Comparison of ENCODE assay signal across 9 mouse cellular contexts in the genomic region with DNA sequence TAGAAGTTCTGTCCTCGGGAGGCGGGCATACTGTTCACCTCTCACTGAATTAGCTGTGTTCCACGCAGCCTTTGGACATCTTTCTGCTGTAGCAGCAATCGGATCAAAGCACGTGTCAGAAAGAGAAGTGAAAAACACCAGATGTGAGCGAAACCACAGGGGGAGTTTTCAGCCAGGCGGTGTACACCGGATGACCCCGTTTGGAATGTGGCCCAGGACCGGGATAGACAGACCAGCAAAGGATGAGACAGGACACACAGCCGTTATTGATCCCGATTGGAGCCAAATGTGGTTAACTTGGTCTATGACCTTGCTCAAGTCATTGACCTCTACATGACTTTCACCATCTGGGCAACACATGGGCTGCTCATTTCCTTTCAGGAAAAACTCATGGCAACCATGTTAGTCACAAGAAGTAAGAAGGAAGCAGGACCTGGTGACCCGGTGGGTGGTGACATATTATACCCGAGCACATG. TPM values are rescaled to one million over a fixed set of nuclear protein-coding genes. Genes with fewer than 3 reads are reported as not detected.
DNase-seq lines count a peak whose midpoint lies in the region; ATAC-seq and TF ChIP-seq lines count a peak whose summit lies in the region.
"Had no signal": no experiment of that assay in that cellular context is flagged by ENCODE, and none has a peak within 500 bp of the region (broad histone marks: within the 10 kb centered on the region; RNA-seq: fewer than 3 reads in every experiment).

No protein-coding gene starts in this region.

- no peak overlapping the region for H3K4me2 ChIP-seq in limb, embryonic 11.5 days (ENCODE audit: low read depth, severe bottlenecking)
- H3K4me2 ChIP-seq in forebrain, postnatal 0 days (ENCODE audit: low read depth), result no peak overlapping the region
- H3K4me2 ChIP-seq: limb, embryonic 15.5 days had no signal

- no peaks in the 10 kb centered on the region for H3K9me3 ChIP-seq in limb, embryonic 11.5 days (ENCODE audit: control insufficient read depth, low read length)
- no peaks in the 10 kb centered on the region for H3K9me3 ChIP-seq in forebrain, postnatal 0 days (ENCODE audit: low read length)
- H3K9me3 ChIP-seq: limb, embryonic 15.5 days had no signal

- TF ChIP-seq CTCF in liver, adult 2 months (IDR thresholded peaks at IDR 0.05; ENCODE audit: low read depth, low read length), result no peak
- TF ChIP-seq CTCF in forebrain, postnatal 0 days (IDR thresholded peaks at IDR 0.05; ENCODE audit: low read depth), result no peak

- H3K4me1 ChIP-seq in liver, adult 2 months (ENCODE audit: control insufficient read depth, insufficient read depth, low read length), result peaks cover 4% of the 10 kb centered on the region; the same call in 1 of the 2 replicates
- peaks cover 18% of the 10 kb centered on the region for H3K4me1 ChIP-seq in limb, embryonic 11.5 days (ENCODE audit: control insufficient read depth, insufficient read depth, low read length)
- H3K4me1 ChIP-seq in forebrain, postnatal 0 days (ENCODE audit: insufficient read depth), result no peaks in the 10 kb centered on the region

- H3K36me3 ChIP-seq in liver, adult 2 months (ENCODE audit: control insufficient read depth, insufficient read depth, low read length), result no peaks in the 10 kb centered on the region
- H3K36me3 ChIP-seq in limb, embryonic 11.5 days (ENCODE audit: control insufficient read depth, insufficient read depth, low read length), result no peaks in the 10 kb centered on the region
- no peaks in the 10 kb centered on the region for H3K36me3 ChIP-seq in forebrain, postnatal 0 days (ENCODE audit: insufficient read depth)
- H3K36me3 ChIP-seq: limb, embryonic 15.5 days had no signal

- WGBS in liver, adult 2 months, result 11% methylated on average over 14 of the region's 14 CpGs
- WGBS in limb, embryonic 11.5 days, result 12% methylated on average over 14 of the region's 14 CpGs
- whole genome bisulfite sequencing in forebrain, postnatal 0 days, result 84% methylated on average over 14 of the region's 14 CpGs

- peak; percentile 96 for DNase-seq in liver, adult 2 months (ENCODE audit: extremely low read depth, low read depth, low spot score)
- no peak for DNase-seq in liver
- peak; percentile 35 for DNase-seq in brain, adult 2 months (ENCODE audit: low read depth, low spot score)
- DNase-seq in gastrocnemius, postnatal 36 days, result peak; percentile 24 to 41
- DNase-seq in limb, embryonic 11.5 days (ENCODE audit: low spot score), result peak; percentile 79
- DNase-seq in spleen, postnatal 36 days (ENCODE audit: low spot score in 2 of 2), result peak; percentile 73 to 74
- DNase-seq in forebrain, postnatal 0 days, result no peak
- no peak for DNase-seq in retina, embryonic 14.5 days (ENCODE audit: low spot score)

- ATAC-seq in limb, embryonic 11.5 days (ENCODE audit: insufficient number of reproducible peaks, low FRiP score, low TSS enrichment, low read depth), result peak; percentile 56; the same call in 1 of the 2 replicates
- no peak for ATAC-seq in forebrain, postnatal 0 days

- intact Hi-C loops in gastrocnemius, postnatal 36 days (cut with DNase I), result loop anchor here (5.0 kb wide), 1 partner anchor 37 kb away; no protein-coding TSS in a partner anchor

- TF ChIP-seq POLR2A in liver, adult 2 months (IDR thresholded peaks at IDR 0.05; ENCODE audit: extremely low read depth, insufficient read depth, low read length), result no peak

- H3K9ac ChIP-seq in liver, adult 2 months (ENCODE audit: low read depth, low read length), result no peak overlapping the region
- H3K9ac ChIP-seq in limb, embryonic 11.5 days (ENCODE audit: low read length), result no peak overlapping the region
- H3K9ac ChIP-seq in forebrain, postnatal 0 days, result no peak overlapping the region
- H3K9ac ChIP-seq: limb, embryonic 15.5 days had no signal

- H3K27ac ChIP-seq in liver, adult 2 months (replicated peaks; ENCODE audit: insufficient read depth, low read depth, low read length), result peak overlapping the region; percentile 1
- peak overlapping the region; percentile 33; the same call in 1 of the 2 replicates for H3K27ac ChIP-seq in limb, embryonic 11.5 days (replicated peaks; ENCODE audit: low read depth, low read length)
- no peak overlapping the region for H3K27ac ChIP-seq in forebrain, postnatal 0 days (ENCODE audit: low read depth, low read length)
- H3K27ac ChIP-seq: limb, embryonic 15.5 days had no signal

- H3K4me3 ChIP-seq in liver, adult 2 months (ENCODE audit: insufficient read depth, low read depth, low read length), result no peak overlapping the region
- H3K4me3 ChIP-seq in limb, embryonic 11.5 days (ENCODE audit: low read depth, low read length), result no peak overlapping the region
- H3K4me3 ChIP-seq in forebrain, postnatal 0 days (ENCODE audit: low read depth, low read length), result no peak overlapping the region
- H3K4me3 ChIP-seq: limb, embryonic 15.5 days had no signal

- H3K79me2 ChIP-seq in liver, adult 2 months (ENCODE audit: control insufficient read depth, insufficient read depth, low read length), result no peaks in the 10 kb centered on the region

- H3K27me3 ChIP-seq in liver, adult 2 months (ENCODE audit: control insufficient read depth, insufficient read depth, low read length), result no peaks in the 10 kb centered on the region
- no peaks in the 10 kb centered on the region for H3K27me3 ChIP-seq in limb, embryonic 11.5 days (ENCODE audit: control insufficient read depth, insufficient read depth, low read length)
- no peaks in the 10 kb centered on the region for H3K27me3 ChIP-seq in forebrain, postnatal 0 days (ENCODE audit: insufficient read depth, low read length)
- H3K27me3 ChIP-seq: limb, embryonic 15.5 days had no signal

RNA-seq across cellular contexts. Expression of a gene that starts 48.4 kb away (rescaled TPM):
- total RNA-seq in liver, adult 2 months (2014; rRNA removed), result 16.0 and 27.0 TPM in 2 replicates
- 12.1 and 12.5 TPM in 2 replicates for polyA plus RNA-seq in liver, adult 2 months (2012; rRNA removed)
- 1 to 10 TPM; 7.7 to 8.9 TPM for total RNA-seq in gastrocnemius, postnatal 36 days (2021)
- 33.4 and 35.1 TPM in 2 replicates for polyA plus RNA-seq in limb, embryonic 11.5 days (2014; fragmentation: Nextera tagmentation; extraction: Ambion mirVana)
- 16.6 and 28.4 TPM in 2 replicates for total RNA-seq in forebrain, postnatal 0 days (2014; rRNA removed)
- 5.9 and 8.1 TPM in 2 replicates for polyA plus RNA-seq in forebrain, postnatal 0 days (2015; fragmentation: Nextera tagmentation; extraction: Ambion mirVana)

Comparison
In these comparisons a context has a peak if more than half of its experiments do, and no peak if none do; other contexts are left out.
1. DNase-seq: peak in liver, adult 2 months (single experiment), brain, adult 2 months (single experiment), gastrocnemius, postnatal 36 days (2 of 2), limb, embryonic 11.5 days (single experiment) and spleen, postnatal 36 days (2 of 2); none in liver (single experiment), forebrain, postnatal 0 days (single experiment) and retina, embryonic 14.5 days (single experiment).